Mouse (Mus musculus) brain, adult 2 months (tissue): ENCODE data around the gene Kif1a.
A peak's percentile ranks its signal among the peaks of the same experiment; 100 is the strongest.

Source experiments
- DNase-seq: peaks from one replicate; pipeline ENCODE4 v3.0.0; 2011; ENCODE audit warnings: low read depth, low spot score

Gene Kif1a

GRCm38 (mm10) chr1:93026600-93026999 is 75.2 kb downstream of the Kif1a start:
- DNase-seq, result no peak

- peak; percentile 55 for DNase-seq
Observed at GRCm38 (mm10) chr1:93020602-93021001, 81.1 kb downstream of the Kif1a start.

GRCm38 (mm10) chr1:93018716-93019115 is 83.0 kb downstream of the Kif1a start:
- DNase-seq, result peak; percentile 67

- DNase-seq, result peak; percentile 67
Observed at GRCm38 (mm10) chr1:93015136-93015535, 86.6 kb downstream of the Kif1a start.

GRCm38 (mm10) chr1:93014460-93014859 is 87.3 kb downstream of the Kif1a start:
- DNase-seq, result peak; percentile 86

- no peak for DNase-seq
Observed at GRCm38 (mm10) chr1:93013367-93013766, 88.4 kb downstream of the Kif1a start.

GRCm38 (mm10) chr1:93012103-93012585 is 89.6 kb downstream of the Kif1a start:
- no peak for DNase-seq

GRCm38 (mm10) chr1:93010731-93011130 is 91.0 kb downstream of the Kif1a start:
- no peak for DNase-seq

GRCm38 (mm10) chr1:93009196-93009595 is 92.6 kb downstream of the Kif1a start:
- no peak for DNase-seq

GRCm38 (mm10) chr1:93006061-93006460 is 95.7 kb downstream of the Kif1a start, which contains the start of gene Aqp12:
TSS of gene Aqp12 (plus strand) at chr1:93006334.
- DNase-seq, result no peak

GRCm38 (mm10) chr1:92992880-92993279 is 108.9 kb downstream of the Kif1a start:
- no peak for DNase-seq

- DNase-seq, result no peak
Observed at GRCm38 (mm10) chr1:92992214-92992855, 109.4 kb downstream of the Kif1a start.

GRCm38 (mm10) chr1:92989891-92990290 is 111.9 kb downstream of the Kif1a start:
- DNase-seq, result no peak

- DNase-seq, result no peak
Observed at GRCm38 (mm10) chr1:92988894-92989293, 112.9 kb downstream of the Kif1a start.

GRCm38 (mm10) chr1:92984999-92985398 is 116.8 kb downstream of the Kif1a start:
- no peak for DNase-seq

- no peak for DNase-seq
Observed at GRCm38 (mm10) chr1:92982931-92983605, 118.7 kb downstream of the Kif1a start.

GRCm38 (mm10) chr1:92981056-92981845 is 120.5 kb downstream of the Kif1a start:
- no peak for DNase-seq

GRCm38 (mm10) chr1:92979073-92979602 is 122.6 kb downstream of the Kif1a start:
- no peak for DNase-seq

GRCm38 (mm10) chr1:92978645-92979044 is 123.1 kb downstream of the Kif1a start:
- DNase-seq, result no peak

GRCm38 (mm10) chr1:92976141-92976566 is 125.6 kb downstream of the Kif1a start:
- DNase-seq, result peak; percentile 23

GRCm38 (mm10) chr1:92972854-92973253 is 128.9 kb downstream of the Kif1a start:
- DNase-seq, result peak; percentile 67
